Mouse (Mus musculus) forebrain, embryonic 15.5 days (tissue): ENCODE results near the gene Cyp2d10. TPM values are rescaled to one million over a fixed set of nuclear protein-coding genes. Genes with fewer than 3 reads are reported as not detected.
"Not testable (repeated sequence)": the region's sequence is repeated elsewhere in the genome, so short reads cannot be mapped to it uniquely, and the experiment has no call there.

Experiments used
- ATAC-seq: fragments of 200-750 bp; cut with Nextera tagmentation; replicated peaks from 2 replicates; pipeline ENCODE4 v1.8.0; 2017; ENCODE audit warnings: mild to moderate bottlenecking, moderate TSS enrichment, moderate library complexity
- H3K27ac ChIP-seq: fragments of 300-500 bp; sonication (generic); replicated peaks from 2 replicates; pipeline ENCODE4 v1.5.1; 2015; ENCODE audit warnings: mild to moderate bottlenecking, inconsistent platforms
- H3K27me3 ChIP-seq: fragments of 300-500 bp; sonication (generic); 2 replicates; pipeline ENCODE4 v1.6.1; 2015; ENCODE audit warnings: inconsistent platforms
- H3K36me3 ChIP-seq: fragments of 300-500 bp; sonication (generic); 2 replicates; pipeline ENCODE4 v1.6.1; 2015; ENCODE audit warnings: mild to moderate bottlenecking, inconsistent platforms
- H3K4me1 ChIP-seq: fragments of 300-500 bp; sonication (generic); 2 replicates; pipeline ENCODE4 v1.6.1; 2015; ENCODE audit warnings: inconsistent platforms
- H3K4me2 ChIP-seq: fragments of 300-500 bp; sonication (generic); replicated peaks from 2 replicates; pipeline ENCODE4 v1.6.1; 2015; ENCODE audit warnings: mild to moderate bottlenecking, inconsistent platforms
- H3K4me3 ChIP-seq: fragments of 300-500 bp; sonication (generic); 2 replicates; pipeline ENCODE4 v1.5.1; 2015; ENCODE audit warnings: mild to moderate bottlenecking, inconsistent platforms
- H3K9ac ChIP-seq: fragments of 300-500 bp; sonication (generic); replicated peaks from 2 replicates; pipeline ENCODE4 v1.6.1; 2015; ENCODE audit warnings: mild to moderate bottlenecking, inconsistent platforms
- H3K9me3 ChIP-seq: fragments of 300-500 bp; sonication (generic); 2 replicates; pipeline ENCODE4 v1.6.1; 2016; ENCODE audit warnings: inconsistent platforms
- WGBS: fragments of 180-500 bp; shearing (Covaris S2); methylation state at CpG from one replicate; pipeline ENCODE4 v1.1.7; 2015; ENCODE audit warnings: mixed read lengths; 5-methylcytosine and 5-hydroxymethylcytosine counted together
- polyA plus RNA-seq: library from polyadenylated mRNA; unstranded; fragments of >200 nt; fragmentation: Nextera tagmentation; extraction: Ambion mirVana; gene quantifications from 2 replicates; pipeline ENCODE4 v1.2.1, GENCODE M21; 2015

Cyp2d10 gene
- polyA plus RNA-seq: 0.46 TPM in 1 of 2 replicates, not detected in the other

DNA sequence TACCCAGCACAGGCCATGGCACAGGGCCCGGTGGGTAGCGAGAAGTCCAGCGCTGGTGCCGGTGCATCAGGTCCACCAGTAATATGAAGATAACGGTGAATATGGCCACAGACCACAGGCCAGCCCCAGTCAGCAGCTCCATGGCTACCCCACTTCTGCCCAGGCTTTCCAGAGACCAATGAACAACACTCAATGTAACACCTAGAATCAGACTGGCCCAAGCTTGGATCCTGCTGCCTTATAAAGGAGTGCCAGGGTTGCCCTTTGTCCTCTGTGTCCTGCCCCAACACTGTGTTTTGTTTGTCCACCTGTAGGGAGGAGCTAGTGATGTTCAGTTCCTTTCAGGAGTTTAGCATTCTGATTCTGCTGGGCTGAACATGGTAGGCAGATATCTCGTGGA, at the start of gene Cyp2d10:
Gene Cyp2d10, minus strand, starts transcription at position 215 of the 400 bp plus-strand sequence.
- no peak for ATAC-seq
- no peak within 1 kb of the TSS for H3K4me3 ChIP-seq
- no peak within 1 kb of the TSS for H3K27ac ChIP-seq
- no peaks in the 10 kb centered on the region for H3K9me3 ChIP-seq
- no peaks in the 10 kb centered on the region for H3K36me3 ChIP-seq
- no peaks in the 10 kb centered on the region for H3K4me1 ChIP-seq
- WGBS: 93% methylated on average over 6 of the region's 6 CpGs
- no peaks in the 10 kb centered on the region for H3K27me3 ChIP-seq
- H3K9ac ChIP-seq: no peak within 1 kb of the TSS
- H3K4me2 ChIP-seq: no peak within 1 kb of the TSS

DNA sequence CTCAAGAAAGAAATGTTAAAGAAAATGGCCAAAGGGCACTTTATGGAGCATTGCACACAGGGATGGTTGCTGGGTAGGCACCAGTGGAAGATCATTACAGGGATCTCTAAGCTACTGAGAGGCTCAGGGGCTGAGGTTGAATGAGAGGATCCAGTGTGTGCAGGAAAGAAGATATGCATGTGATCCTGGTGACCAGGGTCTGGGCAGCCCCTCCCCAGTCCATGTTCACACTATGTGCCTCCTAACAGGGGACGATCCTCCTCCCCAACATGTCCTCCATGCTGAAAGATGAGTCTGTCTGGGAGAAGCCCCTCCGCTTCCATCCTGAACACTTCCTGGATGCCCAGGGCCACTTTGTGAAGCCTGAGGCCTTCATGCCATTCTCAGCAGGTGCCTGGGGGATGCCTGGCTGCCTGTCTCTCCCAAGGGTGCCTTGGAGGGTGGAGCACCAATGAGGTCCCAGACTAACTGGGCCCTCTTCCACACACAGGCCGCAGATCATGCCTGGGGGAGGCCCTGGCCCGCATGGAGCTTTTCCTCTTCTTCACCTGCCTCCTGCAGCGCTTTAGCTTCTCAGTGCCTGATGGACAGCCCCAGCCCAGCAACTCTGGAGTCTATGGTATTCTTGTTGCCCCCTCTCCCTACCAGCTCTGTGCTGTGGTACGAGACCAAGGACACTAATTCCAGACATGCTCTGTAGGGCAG, 49.2 kb upstream of the Cyp2d10 start:
- H3K4me2 ChIP-seq, H3K4me1 ChIP-seq, ATAC-seq, H3K4me3 ChIP-seq, H3K27ac ChIP-seq, H3K9ac ChIP-seq, H3K9me3 ChIP-seq, H3K27me3 ChIP-seq, H3K36me3 ChIP-seq: not testable (repeated sequence)
- WGBS: 91% methylated on average over 6 of the region's 6 CpGs

DNA sequence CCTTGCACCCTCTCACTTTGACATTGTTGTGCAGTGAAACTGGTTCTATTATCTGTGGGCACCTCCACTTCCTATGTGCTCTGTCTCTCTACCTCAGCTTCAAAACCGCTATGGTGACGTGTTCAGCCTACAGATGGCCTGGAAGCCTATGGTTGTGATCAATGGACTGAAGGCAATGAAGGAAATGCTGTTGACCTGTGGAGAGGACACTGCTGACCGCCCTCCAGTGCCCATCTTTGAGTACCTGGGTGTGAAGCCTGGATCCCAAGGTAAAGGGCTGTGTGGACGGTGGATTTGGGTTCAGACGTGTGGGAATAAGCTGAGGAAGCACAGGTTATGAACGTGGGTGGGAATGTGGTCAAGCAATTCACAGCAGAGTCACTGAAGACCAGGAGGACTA, 46.5 kb upstream of the Cyp2d10 start:
- not testable (repeated sequence) for H3K27me3 ChIP-seq, H3K9ac ChIP-seq, H3K4me3 ChIP-seq, H3K4me2 ChIP-seq, H3K36me3 ChIP-seq, H3K27ac ChIP-seq, ATAC-seq, H3K9me3 ChIP-seq, H3K4me1 ChIP-seq
- 87% methylated on average over 6 of the region's 6 CpGs for WGBS

DNA sequence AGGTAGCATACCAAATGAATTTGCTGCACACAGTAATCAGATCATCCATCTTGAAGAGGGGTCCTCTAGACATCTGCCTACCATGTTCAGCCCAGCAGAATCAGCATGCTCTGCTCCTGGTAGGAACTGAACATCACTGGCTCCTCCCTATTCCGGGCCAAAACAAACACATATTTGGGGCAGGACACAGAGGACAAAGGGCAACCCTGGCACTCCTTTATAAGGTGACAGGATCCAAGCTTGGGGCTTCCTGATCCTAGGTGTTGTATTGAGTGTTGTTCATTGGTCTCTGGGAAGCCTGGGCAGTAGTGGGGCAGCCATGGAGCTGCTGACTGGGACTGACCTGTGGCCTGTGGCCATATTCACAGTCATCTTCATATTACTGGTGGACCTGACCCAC, 45.1 kb upstream of the Cyp2d10 start:
- WGBS: 85% methylated on average over 1 of the region's 1 CpGs
- H3K9me3 ChIP-seq, H3K9ac ChIP-seq, H3K4me2 ChIP-seq, H3K36me3 ChIP-seq, H3K27me3 ChIP-seq, H3K27ac ChIP-seq, ATAC-seq, H3K4me1 ChIP-seq, H3K4me3 ChIP-seq: not testable (repeated sequence)

DNA sequence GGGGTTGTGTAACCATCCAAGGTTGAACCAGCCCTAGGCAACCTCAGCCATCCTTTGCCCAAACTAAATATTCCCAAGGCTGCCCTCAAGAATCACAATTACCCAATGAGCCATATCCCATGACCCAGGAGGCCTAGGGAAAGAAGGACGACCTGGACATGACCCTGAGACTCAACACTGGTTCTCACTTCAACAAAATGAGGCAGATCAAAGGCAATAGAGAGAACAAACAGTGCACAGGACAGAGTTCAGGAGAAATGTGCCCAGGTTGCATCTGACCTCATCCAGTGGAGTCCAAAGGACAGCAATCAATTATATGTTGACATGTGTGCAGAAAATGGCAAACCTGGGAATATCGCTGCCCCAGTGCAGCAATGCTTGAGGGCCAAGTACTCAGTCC, 43.0 kb upstream of the Cyp2d10 start:
- not testable (repeated sequence) for H3K27me3 ChIP-seq, H3K9ac ChIP-seq, H3K4me1 ChIP-seq, H3K4me2 ChIP-seq, H3K9me3 ChIP-seq, H3K27ac ChIP-seq, H3K36me3 ChIP-seq, H3K4me3 ChIP-seq, ATAC-seq
- WGBS: 78% methylated on average over 2 of the region's 2 CpGs

DNA sequence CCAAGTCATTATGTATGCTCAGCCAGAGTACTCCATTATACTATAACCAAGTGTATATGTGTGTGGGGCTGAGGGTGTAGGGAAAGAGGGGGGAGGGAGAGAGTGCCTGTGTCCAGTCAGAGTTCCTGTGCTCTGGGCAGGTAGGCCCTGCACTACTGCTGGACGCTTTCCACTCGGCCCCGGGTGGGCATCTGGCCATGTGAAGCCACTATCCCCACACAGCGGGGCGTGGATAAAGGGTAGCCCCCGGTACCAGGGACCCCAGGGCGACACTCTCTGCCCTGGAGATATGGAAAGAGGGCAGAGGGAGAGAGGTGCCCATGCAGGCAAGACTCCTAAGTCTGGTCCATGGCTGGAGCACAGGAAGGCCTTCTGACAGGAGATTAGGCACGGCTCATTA, 38.2 kb upstream of the Cyp2d10 start:
- H3K4me1 ChIP-seq: no peaks in the 10 kb centered on the region
- 76% methylated on average over 8 of the region's 8 CpGs for WGBS
- no peaks in the 10 kb centered on the region for H3K27me3 ChIP-seq

DNA sequence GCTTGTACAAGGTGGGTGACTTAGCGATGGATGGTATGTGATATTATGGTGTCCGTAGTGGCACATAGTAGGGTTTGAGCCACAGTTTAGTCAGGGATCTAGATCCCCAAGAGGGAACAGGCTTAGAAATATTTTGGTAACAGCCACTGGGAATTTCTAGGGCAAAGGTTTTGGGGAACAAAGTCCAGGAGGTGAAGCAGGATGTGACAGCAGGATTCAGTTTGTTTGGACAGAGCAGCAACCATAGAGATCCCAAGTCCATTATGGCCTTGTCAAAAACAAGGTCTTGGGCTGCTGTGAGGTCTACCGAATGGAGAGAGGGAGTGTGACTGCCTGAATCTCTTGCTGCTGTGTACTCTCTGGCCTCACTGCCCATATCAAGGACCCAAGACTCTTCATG, 36.7 kb upstream of the Cyp2d10 start:
- WGBS: 93% methylated on average over 3 of the region's 3 CpGs
- Histone ChIP-seq H3K9ac (no peak overlapping the region), H3K4me3 (no peak overlapping the region), H3K27ac (no peak overlapping the region), H3K4me1 (no peaks in the 10 kb centered on the region), H3K9me3 (no peaks in the 10 kb centered on the region), H3K4me2 (no peak overlapping the region), H3K36me3 (no peaks in the 10 kb centered on the region), H3K27me3 (no peaks in the 10 kb centered on the region)
- ATAC-seq: no peak

More for the DNA sequence above, 38.2 kb upstream of the Cyp2d10 start:
- no peak overlapping the region for H3K27ac ChIP-seq
- no peaks in the 10 kb centered on the region for H3K9me3 ChIP-seq
- H3K9ac ChIP-seq: no peak overlapping the region
- H3K36me3 ChIP-seq: no peaks in the 10 kb centered on the region
- no peak for ATAC-seq
- no peak overlapping the region for H3K4me3 ChIP-seq
- H3K4me2 ChIP-seq: no peak overlapping the region

DNA sequence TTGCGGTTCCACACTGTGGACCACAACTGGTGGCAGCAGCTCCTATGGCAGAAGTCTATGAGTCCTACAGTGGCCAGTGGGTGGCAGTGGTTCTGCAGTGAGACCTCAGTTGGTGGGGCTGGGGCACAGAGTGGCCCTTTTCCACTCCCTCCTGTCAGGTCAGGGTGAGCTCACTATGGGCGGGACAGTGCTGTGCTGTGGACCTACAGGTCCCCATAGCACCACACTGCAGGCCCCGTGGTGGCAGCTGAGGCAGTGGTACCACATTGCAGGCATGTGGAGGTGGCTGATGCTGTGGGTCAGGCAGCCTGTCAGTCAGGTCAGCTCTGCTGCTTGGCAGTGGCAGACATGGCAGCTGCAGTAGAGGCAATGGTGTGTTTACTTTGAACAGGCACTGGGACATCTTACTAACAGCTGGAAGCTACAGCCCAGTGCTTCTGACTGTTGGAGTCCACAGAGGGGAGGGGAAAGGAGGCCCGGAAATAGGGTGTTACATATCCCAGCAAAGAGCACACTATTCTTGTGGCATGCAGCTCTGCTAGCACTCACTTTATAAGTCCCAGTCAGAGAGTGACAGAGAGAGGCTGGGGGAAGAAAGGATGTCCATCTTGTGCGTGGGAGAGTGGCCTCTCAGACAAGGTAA, 31.1 kb upstream of the Cyp2d10 start:
- no peak overlapping the region for H3K9ac ChIP-seq
- H3K4me2 ChIP-seq: no peak overlapping the region
- H3K4me1 ChIP-seq: no peaks in the 10 kb centered on the region
- no peak overlapping the region for H3K27ac ChIP-seq
- WGBS: 74% methylated on average over 5 of the region's 5 CpGs
- no peak overlapping the region for H3K4me3 ChIP-seq
- H3K9me3 ChIP-seq: 0 out of 2 replicates have a peak, but pooled peaks cover 4% of the 10 kb centered on the region
- ATAC-seq: no peak
- H3K27me3 ChIP-seq: no peaks in the 10 kb centered on the region
- H3K36me3 ChIP-seq: no peaks in the 10 kb centered on the region

DNA sequence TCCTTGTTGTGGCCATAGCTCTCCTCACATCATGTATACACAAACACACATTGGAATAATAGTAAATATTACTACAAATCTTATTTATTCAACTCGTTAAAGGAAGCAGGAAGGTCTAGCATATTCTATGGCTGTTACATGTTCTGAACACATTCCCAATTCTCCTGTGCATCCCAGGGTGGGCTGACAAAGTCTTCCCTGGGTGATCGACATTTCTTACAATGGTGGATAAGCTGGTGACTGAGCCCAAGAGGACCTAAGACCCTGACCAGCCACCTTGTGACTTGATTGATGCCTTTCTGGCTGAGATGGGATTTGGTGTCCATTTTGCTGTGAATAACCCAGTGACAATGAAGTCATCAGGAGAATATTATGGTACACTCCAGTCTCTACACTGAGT, 28.6 kb upstream of the Cyp2d10 start:
- H3K36me3 ChIP-seq: no peaks in the 10 kb centered on the region
- H3K4me1 ChIP-seq: no peaks in the 10 kb centered on the region
- H3K4me3 ChIP-seq: no peak overlapping the region
- 93% methylated on average over 2 of the region's 2 CpGs for WGBS
- no peak overlapping the region for H3K9ac ChIP-seq
- 0 out of 2 replicates have a peak, but pooled peaks cover 5% of the 10 kb centered on the region for H3K9me3 ChIP-seq
- H3K4me2 ChIP-seq: no peak overlapping the region
- H3K27ac ChIP-seq: no peak overlapping the region
- no peaks in the 10 kb centered on the region for H3K27me3 ChIP-seq
- ATAC-seq: no peak

DNA sequence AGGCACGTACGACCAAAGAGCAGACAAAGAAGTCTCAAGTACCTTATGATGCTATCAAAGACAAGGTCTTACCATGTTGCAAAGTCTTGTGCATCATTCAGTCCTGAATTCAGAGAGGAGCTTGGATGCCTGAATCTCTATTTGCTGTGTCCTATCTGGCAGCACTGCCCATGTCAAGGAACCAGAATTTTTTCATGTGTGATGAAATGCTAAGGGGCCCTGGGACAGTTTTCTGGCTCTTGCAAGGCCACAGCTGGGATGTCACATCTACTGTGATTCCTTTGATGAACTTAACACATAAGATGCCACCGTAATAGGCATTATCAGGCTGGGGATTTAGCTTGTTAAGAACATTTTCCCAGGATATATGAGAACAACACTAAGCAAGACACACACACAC, 28.0 kb upstream of the Cyp2d10 start:
- Histone ChIP-seq H3K27ac (no peak overlapping the region), H3K4me1 (no peaks in the 10 kb centered on the region), H3K4me3 (no peak overlapping the region), H3K36me3 (no peaks in the 10 kb centered on the region), H3K9ac (no peak overlapping the region), H3K9me3 (0 out of 2 replicates have a peak, but pooled peaks cover 7% of the 10 kb centered on the region), H3K4me2 (no peak overlapping the region), H3K27me3 (no peaks in the 10 kb centered on the region)
- ATAC-seq: no peak
- 84% methylated on average over 3 of the region's 3 CpGs for WGBS

DNA sequence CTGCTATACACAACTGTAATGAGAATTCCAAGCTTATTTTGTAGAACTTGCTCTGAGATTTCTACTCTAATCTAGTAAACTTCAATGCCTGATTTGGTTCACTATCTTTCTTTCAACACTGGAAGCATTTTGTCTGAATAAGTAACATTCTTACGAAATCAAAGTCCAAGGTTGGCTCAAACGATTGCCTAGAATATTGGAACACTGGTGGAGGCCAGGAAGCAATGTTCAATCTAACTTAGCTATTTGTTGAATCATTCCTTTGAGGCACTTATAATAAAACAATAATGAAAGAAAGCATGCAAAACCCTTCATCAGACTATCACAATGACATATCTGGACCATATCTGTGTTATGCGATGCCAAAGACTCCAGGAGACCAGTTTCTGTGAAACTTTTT, 27.5 kb upstream of the Cyp2d10 start:
- Histone ChIP-seq H3K27ac (no peak overlapping the region), H3K4me1 (no peaks in the 10 kb centered on the region), H3K9me3 (peaks cover 10% of the 10 kb centered on the region; the same call in 1 of the 2 replicates), H3K27me3 (no peaks in the 10 kb centered on the region), H3K4me3 (no peak overlapping the region), H3K36me3 (no peaks in the 10 kb centered on the region), H3K4me2 (no peak overlapping the region), H3K9ac (no peak overlapping the region)
- ATAC-seq: no peak
- whole genome bisulfite sequencing: 92% methylated on average over 3 of the region's 3 CpGs

DNA sequence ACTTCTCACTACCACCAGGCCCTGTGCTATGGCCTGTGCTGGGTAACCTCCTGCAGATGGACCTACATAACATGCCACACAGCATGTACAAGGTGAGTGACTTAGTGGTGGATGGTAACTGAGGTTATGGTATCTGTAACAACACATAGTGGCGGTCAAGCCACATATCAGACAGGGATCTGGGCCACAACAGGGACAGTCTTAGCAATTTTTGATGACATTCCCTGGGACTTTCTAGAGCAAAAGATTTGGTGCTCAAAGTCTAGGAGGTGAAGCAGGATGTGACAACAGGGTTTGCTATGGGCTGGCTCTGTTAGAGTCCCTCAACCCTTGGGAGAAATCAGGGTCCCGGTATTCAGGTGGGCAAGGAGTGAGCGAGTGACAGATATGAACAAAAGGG, 26.6 kb upstream of the Cyp2d10 start:
- Histone ChIP-seq H3K27me3 (no peaks in the 10 kb centered on the region), H3K9me3 (peaks cover 10% of the 10 kb centered on the region; the same call in 1 of the 2 replicates), H3K36me3 (no peaks in the 10 kb centered on the region), H3K9ac (no peak overlapping the region), H3K27ac (no peak overlapping the region), H3K4me1 (no peaks in the 10 kb centered on the region), H3K4me3 (no peak overlapping the region), H3K4me2 (no peak overlapping the region)
- 95% methylated on average over 3 of the region's 3 CpGs for WGBS
- no peak for ATAC-seq

DNA sequence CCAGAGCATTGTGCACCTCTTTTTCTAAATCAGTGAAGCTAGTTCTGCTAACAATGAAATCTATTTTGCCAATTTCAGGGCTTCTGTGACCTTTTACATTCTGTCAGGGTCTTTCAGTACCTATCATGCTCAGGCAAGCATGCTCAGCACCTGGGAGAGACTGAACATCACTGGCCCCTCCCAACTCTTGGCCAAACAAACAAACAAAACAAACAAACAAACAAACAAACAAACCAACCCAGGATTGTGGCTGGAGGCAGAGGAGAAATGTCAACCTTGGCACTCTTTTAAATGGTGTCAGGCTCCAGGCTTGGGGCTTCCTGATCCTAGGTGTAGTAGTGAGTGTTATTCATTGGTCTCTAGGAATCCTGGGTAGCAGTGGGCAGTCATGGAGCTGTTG, 26.1 kb upstream of the Cyp2d10 start, which contains the start of gene Cyp2d9:
Gene Cyp2d9, plus strand, starts transcription at position 301 of the 400 bp plus-strand sequence.
- no peaks in the 10 kb centered on the region for H3K36me3 ChIP-seq
- no peak within 1 kb of the TSS for H3K27ac ChIP-seq
- ATAC-seq: no peak
- no peaks in the 10 kb centered on the region for H3K4me1 ChIP-seq
- no peak within 1 kb of the TSS for H3K4me2 ChIP-seq
- no peaks in the 10 kb centered on the region for H3K27me3 ChIP-seq
- no peak within 1 kb of the TSS for H3K9ac ChIP-seq
- peaks cover 10% of the 10 kb centered on the region; the same call in 1 of the 2 replicates for H3K9me3 ChIP-seq
- H3K4me3 ChIP-seq: no peak within 1 kb of the TSS
